Mouse (Mus musculus) neural tube, embryonic 12.5 days (tissue): Measurements from ENCODE around the gene Scgb2a2. TPM values are rescaled to one million over a fixed set of nuclear protein-coding genes. Genes with fewer than 3 reads are reported as not detected.
A peak's percentile ranks its signal among the peaks of the same experiment; 100 is the strongest.
"Not testable (repeated sequence)": the region's sequence is repeated elsewhere in the genome, so short reads cannot be mapped to it uniquely, and the experiment has no call there.

ENCODE experiments used
- ATAC-seq: fragments of 200-750 bp; cut with Nextera tagmentation; 2 replicates; pipeline ENCODE4 v1.8.0; 2017; ENCODE audit warnings: low read depth, mild to moderate bottlenecking, moderate TSS enrichment, moderate library complexity; ENCODE audit not compliant: low FRiP score
- H3K27ac ChIP-seq: fragments of 300-500 bp; sonication (generic); 2 replicates; pipeline ENCODE4 v1.5.1; 2016
- H3K27me3 ChIP-seq: fragments of 300-500 bp; sonication (generic); replicated peaks from 2 replicates; pipeline ENCODE4 v1.6.1; 2016; ENCODE audit warnings: mild to moderate bottlenecking
- H3K36me3 ChIP-seq: fragments of 300-500 bp; sonication (generic); 2 replicates; pipeline ENCODE4 v1.6.1; 2016; ENCODE audit warnings: mild to moderate bottlenecking
- H3K4me1 ChIP-seq: fragments of 300-500 bp; sonication (generic); 2 replicates; pipeline ENCODE4 v1.6.1; 2016
- H3K4me2 ChIP-seq: fragments of 300-500 bp; sonication (generic); replicated peaks from 2 replicates; pipeline ENCODE4 v1.6.1; 2016; ENCODE audit warnings: mild to moderate bottlenecking
- H3K4me3 ChIP-seq: fragments of 300-500 bp; sonication (generic); 2 replicates; pipeline ENCODE4 v1.5.1; 2016
- H3K9ac ChIP-seq: fragments of 300-500 bp; sonication (generic); 2 replicates; pipeline ENCODE4 v1.6.1; 2016; ENCODE audit warnings: mild to moderate bottlenecking
- H3K9me3 ChIP-seq: fragments of 300-500 bp; sonication (generic); 2 replicates; pipeline ENCODE4 v1.6.1; 2016; ENCODE audit warnings: mild to moderate bottlenecking
- WGBS: fragments of 180-500 bp; shearing (Covaris S2); methylation state at CpG from one replicate; pipeline ENCODE4 v1.1.7; 2016; 5-methylcytosine and 5-hydroxymethylcytosine counted together
- microRNA-seq: library from miRNA; unstranded; fragments of <30 nt; microRNA quantifications from one replicate; pipeline ENCODE4, GENCODE M21; 2017
- polyA plus RNA-seq: library from polyadenylated mRNA; unstranded; fragments of >200 nt; fragmentation: Nextera tagmentation; extraction: Ambion mirVana; gene quantifications from 2 replicates; pipeline ENCODE4 v1.2.1, GENCODE M21; 2016

Gene Scgb2a2
- polyA plus RNA-seq, 1 experiment from 2014 or later, result not detected

GRCm38 (mm10) chr19:9899072-9899779 is 51.9 kb downstream of the Scgb2a2 start, which contains the start of gene Incenp:
Incenp (minus strand) TSS chr19:9899551.
- Histone ChIP-seq H3K9ac (peak within 1 kb of the TSS; percentile 75), H3K27ac (peak within 1 kb of the TSS; percentile 23; the same call in 1 of the 2 replicates), H3K9me3 (no peaks in the 10 kb centered on the region), H3K4me1 (peaks cover 21% of the 10 kb centered on the region), H3K36me3 (peaks cover 11% of the 10 kb centered on the region), H3K4me3 (peak within 1 kb of the TSS; percentile 81), H3K4me2 (peak within 1 kb of the TSS; percentile 84), H3K27me3 (no peaks in the 10 kb centered on the region)
- under 1% methylated on average over 58 of the region's 58 CpGs for WGBS
- peak; percentile 98 for ATAC-seq

- 7% methylated on average over 10 of the region's 10 CpGs for WGBS
- H3K9ac ChIP-seq, result peak overlapping the region; percentile 23; the same call in 1 of the 2 replicates
- H3K4me2 ChIP-seq, result peak overlapping the region; percentile 84
- no peaks in the 10 kb centered on the region for H3K9me3 ChIP-seq
- peak overlapping the region; percentile 23; the same call in 1 of the 2 replicates for H3K27ac ChIP-seq
- peak overlapping the region; percentile 81 for H3K4me3 ChIP-seq
- peaks cover 21% of the 10 kb centered on the region for H3K4me1 ChIP-seq
- ATAC-seq, result peak; percentile 81
- no peaks in the 10 kb centered on the region for H3K27me3 ChIP-seq
- peaks cover 6% of the 10 kb centered on the region for H3K36me3 ChIP-seq
Measured at GRCm38 (mm10) chr19:9899780-9900146, 52.4 kb downstream of the Scgb2a2 start.

- not testable (repeated sequence) for H3K27me3 ChIP-seq, ATAC-seq, H3K4me3 ChIP-seq, H3K36me3 ChIP-seq, H3K9me3 ChIP-seq, H3K9ac ChIP-seq, H3K4me2 ChIP-seq, H3K27ac ChIP-seq
- 96% methylated on average over 2 of the region's 2 CpGs for WGBS
- peaks cover 21% of the 10 kb centered on the region for H3K4me1 ChIP-seq
Measured at GRCm38 (mm10) chr19:9900696-9901095, 53.3 kb downstream of the Scgb2a2 start.

Small RNA genes within 50 kb of the gene (microRNA-seq; reads per million reads assigned to microRNA genes)
- gene Gm22369, result not detected

Other genes starting within 250 kb of the Scgb2a2 start
- 87.7 and 92.6 TPM in 2 replicates for gene Incenp, start 52.0 kb downstream of the Scgb2a2 start, polyA plus RNA-seq
- 1,314 and 1,378 TPM in 2 replicates for gene Fth1, start 133.0 kb downstream of the Scgb2a2 start, polyA plus RNA-seq
- 1.0 and 1.9 TPM in 2 replicates for gene Best1, start 154.1 kb downstream of the Scgb2a2 start, polyA plus RNA-seq
- gene Rab3il1, start 154.1 kb downstream of the Scgb2a2 start, polyA plus RNA-seq, result 26.3 and 29.6 TPM in 2 replicates
- gene Fads3, start 194.0 kb downstream of the Scgb2a2 start, polyA plus RNA-seq, result 11.4 and 13.3 TPM in 2 replicates